Mouse (Mus musculus) MEL (cell line): ENCODE data around the gene Fxr2. TPM values are rescaled to one million over a fixed set of nuclear protein-coding genes. Genes with fewer than 3 reads are reported as not detected.

Experiments used
- DNase-seq: peaks from one replicate; pipeline ENCODE4 v3.0.0; 2011; ENCODE audit warnings: low read depth, low spot score
- H3K27ac ChIP-seq: 2 replicates; pipeline ENCODE4 v1.5.1; 2012; ENCODE audit warnings: low read depth, mild to moderate bottlenecking, control low read depth, low read length, moderate library complexity; ENCODE audit not compliant: control insufficient read depth
- H3K27me3 ChIP-seq, 2 experiments: fragments of 150-350 bp in 1 of 2; sonication (generic) in 1 of 2; 2 replicates each; pipeline ENCODE4 v1.6.1; 2012; ENCODE audit warnings: low read length in 2 of 2, mild to moderate bottlenecking in 2 of 2, improper control_type of control experiment in 1 of 2, moderate library complexity in 1 of 2; ENCODE audit not compliant: insufficient read depth in 2 of 2, control insufficient read depth in 1 of 2
- H3K36me3 ChIP-seq, 2 experiments: 2 replicates each; pipeline ENCODE4 v1.6.1; 2012 to 2014; ENCODE audit warnings: low read length in 2 of 2, improper control_type of control experiment in 1 of 2, inconsistent platforms in 1 of 2, mild to moderate bottlenecking in 1 of 2; ENCODE audit not compliant: insufficient read depth in 2 of 2, control insufficient read depth in 1 of 2
- H3K4me1 ChIP-seq, 2 experiments: fragments of 150-350 bp in 1 of 2; sonication (generic) in 1 of 2; 2 replicates each; pipeline ENCODE4 v1.6.1; 2012; ENCODE audit warnings: low read length in 2 of 2, improper control_type of control experiment in 1 of 2, mild to moderate bottlenecking in 1 of 2; ENCODE audit not compliant: insufficient read depth in 2 of 2, control insufficient read depth in 1 of 2
- H3K4me3 ChIP-seq, 2 experiments: fragments of 150-350 bp in 1 of 2; sonication (generic) in 1 of 2; 2 replicates each; pipeline ENCODE4 v1.5.1; 2012; ENCODE audit warnings: low read depth in 2 of 2, low read length in 2 of 2, mild to moderate bottlenecking in 2 of 2, moderate library complexity in 2 of 2, control low read depth in 1 of 2, improper control_type of control experiment in 1 of 2; ENCODE audit not compliant: control insufficient read depth in 1 of 2, insufficient read depth in 1 of 2
- H3K79me2 ChIP-seq: 2 replicates; pipeline ENCODE4 v1.6.1; 2012; ENCODE audit warnings: mild to moderate bottlenecking, low read length, moderate library complexity; ENCODE audit not compliant: control insufficient read depth, poor library complexity, insufficient read depth
- H3K9ac ChIP-seq: 2 replicates; pipeline ENCODE4 v1.6.1; 2012; ENCODE audit warnings: low read depth, mild to moderate bottlenecking, control low read depth, low read length, moderate library complexity; ENCODE audit not compliant: control insufficient read depth, poor library complexity, severe bottlenecking
- H3K9me3 ChIP-seq: fragments of 150-350 bp; sonication (generic); replicated peaks from 2 replicates; pipeline ENCODE4 v1.6.1; 2012; ENCODE audit warnings: mild to moderate bottlenecking, low read length, improper control_type of control experiment, moderate library complexity; ENCODE audit not compliant: insufficient read depth
- CHD1 ChIP-seq: IDR thresholded peaks from 2 replicates; pipeline ENCODE4 v1.6.1; 2012; ENCODE audit warnings: low read depth, mild to moderate bottlenecking, inconsistent platforms, low read length, improper control_type of control experiment
- CHD2 ChIP-seq: IDR thresholded peaks from 2 replicates; pipeline ENCODE4 v1.6.1; 2011; ENCODE audit warnings: low read length, improper control_type of control experiment
- CTCF ChIP-seq, 3 experiments: IDR thresholded peaks in 2 of 3; conservative IDR thresholded peaks in 1 of 3; 2 replicates each; pipeline ENCODE4 v1.5.1; 2011 to 2012; ENCODE audit warnings: low read length in 3 of 3, low read depth in 2 of 3, mild to moderate bottlenecking in 2 of 3, improper control_type of control experiment in 1 of 3, inconsistent platforms in 1 of 3, mixed read lengths in 1 of 3, moderate library complexity in 1 of 3; ENCODE audit not compliant: control insufficient read depth in 1 of 3, insufficient read depth in 1 of 3, poor library complexity in 1 of 3, severe bottlenecking in 1 of 3
- E2F4 ChIP-seq: IDR thresholded peaks from 2 replicates; pipeline ENCODE4 v1.6.1; 2011; ENCODE audit warnings: low read depth, low read length, improper control_type of control experiment, borderline replicate concordance
- EP300 ChIP-seq, 2 experiments: IDR thresholded peaks; 2 replicates each; pipeline ENCODE4 v1.6.1; 2011; ENCODE audit warnings: improper control_type of control experiment in 2 of 2, low read length in 2 of 2, low read depth in 1 of 2, mild to moderate bottlenecking in 1 of 2
- ETS1 ChIP-seq: IDR thresholded peaks from 2 replicates; pipeline ENCODE4 v1.6.1; 2012; ENCODE audit warnings: low read depth, mild to moderate bottlenecking, inconsistent platforms, low read length, improper control_type of control experiment, moderate library complexity
- GABPA ChIP-seq: IDR thresholded peaks from 2 replicates; pipeline ENCODE4 v1.6.1; 2012; ENCODE audit warnings: low read depth, mild to moderate bottlenecking, inconsistent platforms, low read length, improper control_type of control experiment, moderate library complexity
- GATA1 ChIP-seq: IDR thresholded peaks from 2 replicates; pipeline ENCODE4 v1.6.1; 2011; ENCODE audit warnings: low read depth, low read length, improper control_type of control experiment
- HCFC1 ChIP-seq: IDR thresholded peaks from 2 replicates; pipeline ENCODE4 v1.6.1; 2012; ENCODE audit warnings: low read depth, mild to moderate bottlenecking, inconsistent platforms, low read length, improper control_type of control experiment, moderate library complexity
- JUND ChIP-seq: IDR thresholded peaks from 2 replicates; pipeline ENCODE4 v1.6.1; 2011; ENCODE audit warnings: low read depth, mild to moderate bottlenecking, improper control_type of control experiment, low read length
- KAT2A ChIP-seq: conservative IDR thresholded peaks from 2 replicates; pipeline ENCODE4 v1.6.1; 2012; ENCODE audit warnings: low read depth, low read length, improper control_type of control experiment, inconsistent platforms
- MAFK ChIP-seq: IDR thresholded peaks from 2 replicates; pipeline ENCODE4 v1.6.1; 2011; ENCODE audit warnings: low read depth, mild to moderate bottlenecking, low read length, improper control_type of control experiment, borderline replicate concordance
- MAX ChIP-seq: IDR thresholded peaks from 2 replicates; pipeline ENCODE4 v1.6.1; 2011; ENCODE audit warnings: low read length, improper control_type of control experiment
- MAZ ChIP-seq: IDR thresholded peaks from 2 replicates; pipeline ENCODE4 v1.6.1; 2012; ENCODE audit warnings: low read depth, mild to moderate bottlenecking, inconsistent platforms, low read length, improper control_type of control experiment
- MXI1 ChIP-seq: IDR thresholded peaks from 2 replicates; pipeline ENCODE4 v1.6.1; 2011; ENCODE audit warnings: mild to moderate bottlenecking, low read depth, low read length, improper control_type of control experiment
- MYB ChIP-seq: IDR thresholded peaks from 2 replicates; pipeline ENCODE4 v1.6.1; 2011; ENCODE audit warnings: mild to moderate bottlenecking, low read depth, low read length, improper control_type of control experiment
- MYC ChIP-seq: IDR thresholded peaks from 2 replicates; pipeline ENCODE4 v1.6.1; 2011; ENCODE audit warnings: low read depth, mild to moderate bottlenecking, low read length, improper control_type of control experiment, moderate library complexity
- POLR2A ChIP-seq, 2 experiments: IDR thresholded peaks; 2 replicates each; pipeline ENCODE4 v1.6.1; 2011 to 2012; ENCODE audit warnings: low read length in 2 of 2, mild to moderate bottlenecking in 2 of 2, control low read depth in 1 of 2, improper control_type of control experiment in 1 of 2, low read depth in 1 of 2, moderate library complexity in 1 of 2; ENCODE audit not compliant: control insufficient read depth in 1 of 2, insufficient read depth in 1 of 2, poor library complexity in 1 of 2
- POLR2AphosphoS2 ChIP-seq: IDR thresholded peaks from 2 replicates; pipeline ENCODE4 v1.6.1; 2011; ENCODE audit warnings: low read length, improper control_type of control experiment
- POLR2AphosphoS5 ChIP-seq: IDR thresholded peaks from 2 replicates; pipeline ENCODE4 v1.6.1; 2012; ENCODE audit warnings: low read depth, borderline replicate concordance, mild to moderate bottlenecking, inconsistent platforms, low read length, moderate library complexity, mixed read lengths
- RCOR1 ChIP-seq: IDR thresholded peaks from 2 replicates; pipeline ENCODE4 v1.6.1; 2012; ENCODE audit warnings: low read depth, mild to moderate bottlenecking, inconsistent platforms, low read length, improper control_type of control experiment
- SIN3A ChIP-seq: IDR thresholded peaks from 2 replicates; pipeline ENCODE4 v1.6.1; 2012; ENCODE audit warnings: low read length, improper control_type of control experiment, inconsistent platforms
- TBP ChIP-seq: IDR thresholded peaks from 2 replicates; pipeline ENCODE4 v1.8.0; 2011; ENCODE audit warnings: low read depth, low read length, improper control_type of control experiment
- TCF12 ChIP-seq: IDR thresholded peaks from 2 replicates; pipeline ENCODE4 v1.6.1; 2014; ENCODE audit warnings: low read depth, mild to moderate bottlenecking, inconsistent platforms, low read length, improper control_type of control experiment, moderate library complexity
- USF1 ChIP-seq: IDR thresholded peaks from 2 replicates; pipeline ENCODE4 v1.6.1; 2014; ENCODE audit warnings: low read depth, mild to moderate bottlenecking, inconsistent platforms, low read length, improper control_type of control experiment, moderate library complexity
- USF2 ChIP-seq, 2 experiments: IDR thresholded peaks; 2 replicates each; pipeline ENCODE4 v1.6.1; 2011 to 2012; ENCODE audit warnings: improper control_type of control experiment in 2 of 2, low read length in 2 of 2, borderline replicate concordance in 1 of 2, inconsistent platforms in 1 of 2, low read depth in 1 of 2, mild to moderate bottlenecking in 1 of 2; ENCODE audit not compliant: insufficient read depth in 1 of 2
- ZKSCAN1 ChIP-seq: IDR thresholded peaks from 2 replicates; pipeline ENCODE4 v1.6.1; 2012; ENCODE audit warnings: low read depth, mild to moderate bottlenecking, inconsistent platforms, low read length, improper control_type of control experiment, moderate library complexity
- ZMIZ1 ChIP-seq: IDR thresholded peaks from 2 replicates; pipeline ENCODE4 v1.6.1; 2012; ENCODE audit warnings: low read depth, mild to moderate bottlenecking, inconsistent platforms, low read length, improper control_type of control experiment, moderate library complexity
- ZNF384 ChIP-seq: IDR thresholded peaks from 2 replicates; pipeline ENCODE4 v1.6.1; 2012; ENCODE audit warnings: low read depth, mild to moderate bottlenecking, inconsistent platforms, low read length, improper control_type of control experiment
- polyA plus RNA-seq, 2 experiments: library from polyadenylated mRNA; stranded (reverse) in 1 of 2; unstranded in 1 of 2; fragments of >175 nt in 1 of 2; fragments of >200 nt in 1 of 2; gene quantifications; 2 replicates each; pipeline versions ENCODE4 v1.2.1 to v1.2.4; 2012; ENCODE audit warnings: low replicate concordance in 2 of 2, low read depth in 1 of 2; ENCODE audit not compliant: insufficient read length in 2 of 2, insufficient read depth in 1 of 2, missing spikeins in 1 of 2
- total RNA-seq: library from RNA; depleted of rRNA; stranded (reverse); fragments of 300-350 nt; gene quantifications from 2 replicates; pipeline ENCODE4 v1.2.3, GENCODE M21; 2012

Fxr2 gene
- total and polyA plus RNA-seq, 3 experiments: 95.1 to 97.6 TPM; not detected in 1

DNA sequence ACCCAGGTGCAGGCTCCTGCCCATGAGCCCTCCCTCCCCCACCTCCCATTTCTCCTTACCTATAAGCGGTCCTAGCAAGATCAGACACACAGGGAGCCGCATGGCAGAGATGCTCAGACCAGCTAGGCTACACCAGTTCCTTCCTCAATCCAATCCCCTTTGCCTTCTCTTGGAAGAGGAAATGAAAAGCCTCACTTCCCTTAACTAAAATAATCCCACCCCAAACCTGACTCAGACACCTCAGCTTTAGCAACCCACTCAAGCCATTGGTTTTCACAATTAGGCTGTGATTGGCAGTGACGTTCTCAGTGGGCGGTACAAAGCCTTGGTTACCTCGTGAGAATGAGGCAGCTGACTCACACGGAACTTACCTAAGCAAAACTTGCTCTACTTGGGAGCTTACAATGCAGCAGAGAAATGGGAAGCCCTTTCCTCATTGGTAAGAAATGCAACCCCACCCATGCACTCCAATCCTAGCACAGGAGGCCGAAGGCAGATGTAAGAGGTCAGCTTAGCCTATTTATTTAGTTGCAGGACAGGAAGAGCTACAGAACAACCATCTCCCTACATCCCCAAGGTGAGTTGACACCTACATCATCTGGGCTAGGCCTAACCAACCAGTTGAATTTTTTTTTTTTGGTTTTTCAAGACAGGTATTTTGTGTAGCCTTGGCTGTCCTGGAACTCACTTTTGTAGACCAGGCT is 33.3 kb downstream of the Fxr2 start, which contains the start of gene Cd68 (continued):
- TF ChIP-seq POLR2AphosphoS5: peak; percentile 64; the same call in 1 of the 2 replicates
- TF ChIP-seq TBP: peak; percentile 64; the same call in 1 of the 2 replicates
- TF ChIP-seq HCFC1: peak; percentile 49
- TF ChIP-seq MAFK: peak; percentile 72; the same call in 1 of the 2 replicates
- TF ChIP-seq CHD2: peak; percentile 81; the same call in 1 of the 2 replicates
- peak; percentile 89; the same call in 1 of the 2 replicates for TF ChIP-seq MYC
- no peak for TF ChIP-seq KAT2A
- no peak for TF ChIP-seq ZKSCAN1
- peak; percentile 33; the same call in 1 of the 2 replicates for TF ChIP-seq ETS1
- TF ChIP-seq CTCF (IDR thresholded peaks at IDR 0.05 in 2 of 3, conservative IDR thresholded peaks at IDR 0.05 in 1 of 3; ENCODE audit: control insufficient read depth in 1 of 3, insufficient read depth in 1 of 3, low read depth in 2 of 3, low read length in 3 of 3, poor library complexity in 1 of 3, severe bottlenecking in 1 of 3): no peak
- peak; percentile 100 for TF ChIP-seq POLR2AphosphoS2
- no peak for TF ChIP-seq USF2 (IDR thresholded peaks at IDR 0.05; ENCODE audit: borderline replicate concordance in 1 of 2, insufficient read depth in 1 of 2, low read depth in 1 of 2, low read length in 2 of 2)
- TF ChIP-seq POLR2A (IDR thresholded peaks at IDR 0.05; ENCODE audit: control insufficient read depth in 1 of 2, insufficient read depth in 1 of 2, low read depth in 1 of 2, low read length in 2 of 2, poor library complexity in 1 of 2): peak; percentile 60 to 96
- TF ChIP-seq MAZ: no peak
- peak; percentile 98 for TF ChIP-seq ZMIZ1
- no peak for TF ChIP-seq GABPA
- no peak for TF ChIP-seq GATA1
- TF ChIP-seq MYB: peak; percentile 6
- TF ChIP-seq SIN3A: peak; percentile 61

- H3K4me3 ChIP-seq: no peak overlapping the region
- no peaks in the 10 kb centered on the region for H3K27me3 ChIP-seq
- H3K9me3 ChIP-seq: no peaks in the 10 kb centered on the region
- no peak for TF ChIP-seq CHD1
- no peak for TF ChIP-seq MXI1
- no peak for TF ChIP-seq MYB
- no peak; the same call in 1 of the 2 replicates for TF ChIP-seq TBP
- TF ChIP-seq USF1: no peak
- no peak for TF ChIP-seq TCF12
- no peak for TF ChIP-seq RCOR1
- TF ChIP-seq GATA1: no peak
- no peak for TF ChIP-seq MAX
- TF ChIP-seq JUND: no peak
- TF ChIP-seq E2F4: no peak
- TF ChIP-seq MYC: no peak
- TF ChIP-seq EP300 (IDR thresholded peaks at IDR 0.05; ENCODE audit: low read depth in 1 of 2, low read length in 2 of 2): no peak
- no peak for TF ChIP-seq ZNF384
- no peak overlapping the region for H3K9ac ChIP-seq
- peaks cover under 1 to 26% of the 10 kb centered on the region in 2 experiments for H3K4me1 ChIP-seq
- peaks cover 39% of the 10 kb centered on the region for H3K79me2 ChIP-seq
- peak; percentile 64 for DNase-seq
- peaks cover 13 to 29% of the 10 kb centered on the region in 2 experiments for H3K36me3 ChIP-seq
- no peak overlapping the region for H3K27ac ChIP-seq
These were observed 33.8 kb downstream of the Fxr2 start for GRCm38 (mm10) chr11:69666665-69667005.
